Mouse (Mus musculus) cortical plate, adult 2 months (tissue): ENCODE results near the gene Chn1. TPM values are rescaled to one million over a fixed set of nuclear protein-coding genes. Genes with fewer than 3 reads are reported as not detected.

Source experiments
- H3K27ac ChIP-seq: fragments of 200-500 bp; 2 replicates; pipeline ENCODE4 v1.5.1; 2012; ENCODE audit warnings: low read length, control low read depth, inconsistent platforms; ENCODE audit not compliant: insufficient read depth
- H3K4me1 ChIP-seq: fragments of 200-500 bp; 2 replicates; pipeline ENCODE4 v1.6.1; 2011; ENCODE audit warnings: low read length; ENCODE audit not compliant: control insufficient read depth, insufficient read depth
- H3K4me3 ChIP-seq: fragments of 200-500 bp; 2 replicates; pipeline ENCODE4 v1.5.1; 2011; ENCODE audit warnings: mild to moderate bottlenecking, low read length, control low read depth; ENCODE audit not compliant: insufficient read depth
- CTCF ChIP-seq: fragments of 200-500 bp; IDR thresholded peaks from 2 replicates; pipeline ENCODE4 v1.5.1; 2011; ENCODE audit warnings: mild to moderate bottlenecking, control low read depth, low read length; ENCODE audit not compliant: insufficient read depth; ENCODE audit errors: extremely low read depth
- POLR2A ChIP-seq: fragments of 200-500 bp; IDR thresholded peaks from 2 replicates; pipeline ENCODE4 v1.6.1; 2011; ENCODE audit warnings: mild to moderate bottlenecking, low read length, control low read depth; ENCODE audit not compliant: insufficient read depth; ENCODE audit errors: extremely low read depth
- polyA plus RNA-seq: library from polyadenylated mRNA; depleted of rRNA; stranded (reverse); fragments of >200 nt; gene quantifications from 2 replicates; pipeline ENCODE4 v1.2.3, GENCODE M21; 2012; rRNA removed

Gene Chn1
- polyA plus RNA-seq, 1 experiment = 1,631 TPM

- Histone ChIP-seq H3K4me1 (no peaks in the 10 kb centered on the region), H3K27ac (peak overlapping the region; percentile 51; the same call in 1 of the 2 replicates), H3K4me3 (0 out of 2 replicates have a peak overlapping the region, but pooled peaks have one; percentile 8)
- TF ChIP-seq POLR2A (no peak), CTCF (peak; percentile 85)
Observed at GRCm38 (mm10) chr2:73572539-73573372, 202.4 kb downstream of the Chn1 start.

GRCm38 (mm10) chr2:73571901-73572300, 203.2 kb downstream of the Chn1 start:
- Histone ChIP-seq H3K4me1 (no peaks in the 10 kb centered on the region), H3K4me3 (no peak overlapping the region), H3K27ac (no peak overlapping the region)
- no peak for TF ChIP-seq POLR2A
- TF ChIP-seq CTCF = no peak

GRCm38 (mm10) chr2:73571304-73571703, 203.8 kb downstream of the Chn1 start:
- no peaks in the 10 kb centered on the region for H3K4me1 ChIP-seq
- H3K27ac ChIP-seq = no peak overlapping the region
- no peak overlapping the region for H3K4me3 ChIP-seq
- TF ChIP-seq POLR2A (no peak), CTCF (no peak)

GRCm38 (mm10) chr2:73566989-73567605, 208.0 kb downstream of the Chn1 start:
- Histone ChIP-seq H3K27ac (no peak overlapping the region), H3K4me1 (peaks cover 2% of the 10 kb centered on the region; the same call in 1 of the 2 replicates), H3K4me3 (no peak overlapping the region)
- no peak for TF ChIP-seq POLR2A
- peak; percentile 92 for TF ChIP-seq CTCF

GRCm38 (mm10) chr2:73566162-73566561, 209.0 kb downstream of the Chn1 start:
- Histone ChIP-seq H3K4me1 (peaks cover 2% of the 10 kb centered on the region; the same call in 1 of the 2 replicates), H3K27ac (no peak overlapping the region), H3K4me3 (no peak overlapping the region)
- TF ChIP-seq CTCF = peak; percentile 39
- no peak for TF ChIP-seq POLR2A

- Histone ChIP-seq H3K4me1 (peaks cover 2% of the 10 kb centered on the region; the same call in 1 of the 2 replicates), H3K4me3 (no peak overlapping the region), H3K27ac (no peak overlapping the region)
- TF ChIP-seq CTCF = no peak
- no peak for TF ChIP-seq POLR2A
Observed at GRCm38 (mm10) chr2:73563690-73564089, 211.5 kb downstream of the Chn1 start.

GRCm38 (mm10) chr2:73562656-73563055, 212.5 kb downstream of the Chn1 start:
- TF ChIP-seq CTCF = no peak
- no peak for TF ChIP-seq POLR2A
- Histone ChIP-seq H3K27ac (no peak overlapping the region), H3K4me1 (peaks cover 2% of the 10 kb centered on the region; the same call in 1 of the 2 replicates), H3K4me3 (no peak overlapping the region)

- TF ChIP-seq CTCF = peak; percentile 59
- TF ChIP-seq POLR2A = no peak
- Histone ChIP-seq H3K27ac (no peak overlapping the region), H3K4me1 (peaks cover 2% of the 10 kb centered on the region; the same call in 1 of the 2 replicates), H3K4me3 (peak overlapping the region; percentile 70)
Observed at GRCm38 (mm10) chr2:73561665-73562063, 213.5 kb downstream of the Chn1 start.

GRCm38 (mm10) chr2:73560899-73561664, 214.1 kb downstream of the Chn1 start:
- Histone ChIP-seq H3K4me3 (peak overlapping the region; percentile 70), H3K4me1 (peaks cover 2% of the 10 kb centered on the region; the same call in 1 of the 2 replicates), H3K27ac (no peak overlapping the region)
- TF ChIP-seq POLR2A (0 out of 2 replicates have a peak, but pooled peaks have one; percentile 15), CTCF (no peak)

Other genes starting within 250 kb of the Chn1 start
- gene Wipf1, start 245.6 kb downstream of the Chn1 start, polyA plus RNA-seq = 5.4 and 7.4 TPM in 2 replicates
- 0.13 and 0.23 TPM in 2 replicates for gene Chrna1, start 195.0 kb downstream of the Chn1 start, polyA plus RNA-seq
- gene Atf2, start 117.3 kb upstream of the Chn1 start, polyA plus RNA-seq = 52.8 and 53.9 TPM in 2 replicates
- 718 and 773 TPM in 2 replicates for gene Atp5g3, start 136.0 kb upstream of the Chn1 start, polyA plus RNA-seq